Mouse (Mus musculus) spleen, adult 2 months (tissue): ENCODE results near the gene Ulk4.

Source experiments
- CTCF ChIP-seq: fragments of 200-500 bp; IDR thresholded peaks from 2 replicates; pipeline ENCODE4 v1.5.1; 2011; ENCODE audit warnings: mild to moderate bottlenecking, inconsistent platforms; ENCODE audit not compliant: insufficient read depth, insufficient read length, insufficient replicate concordance; ENCODE audit errors: extremely low read depth
- POLR2A ChIP-seq: fragments of 200-500 bp; IDR thresholded peaks from 2 replicates; pipeline ENCODE4 v1.6.1; 2011; ENCODE audit warnings: low read depth, low read length, inconsistent platforms

GRCm38 (mm10) chr9:120926126-120926525, 350.9 kb downstream of the Ulk4 start:
- TF ChIP-seq POLR2A, result no peak
- TF ChIP-seq CTCF, result no peak
